Mouse (Mus musculus) lung, postnatal 25 days (tissue): ENCODE measurements around the gene Cobll1.
A peak's percentile ranks its signal among the peaks of the same experiment; 100 is the strongest.

Source experiments
- DNase-seq: peaks from one replicate; pipeline ENCODE4 v3.0.0; 2022; ENCODE audit warnings: low spot score

Cobll1 gene

GRCm38 (mm10) chr2:65196994-65197393 lies 42.2 kb downstream of the Cobll1 start:
- DNase-seq = no peak

- no peak for DNase-seq
Observed at GRCm38 (mm10) chr2:65195233-65196010, 43.8 kb downstream of the Cobll1 start.

- no peak for DNase-seq
Observed at GRCm38 (mm10) chr2:65193091-65193795, 46.0 kb downstream of the Cobll1 start.

- peak; percentile 31 for DNase-seq
Observed at GRCm38 (mm10) chr2:65191398-65191797, 47.8 kb downstream of the Cobll1 start.

- DNase-seq = peak; percentile 64
Observed at GRCm38 (mm10) chr2:65189346-65189745, 49.9 kb downstream of the Cobll1 start.

GRCm38 (mm10) chr2:65188585-65188984 lies 50.6 kb downstream of the Cobll1 start:
- DNase-seq = peak; percentile 37

DNA sequence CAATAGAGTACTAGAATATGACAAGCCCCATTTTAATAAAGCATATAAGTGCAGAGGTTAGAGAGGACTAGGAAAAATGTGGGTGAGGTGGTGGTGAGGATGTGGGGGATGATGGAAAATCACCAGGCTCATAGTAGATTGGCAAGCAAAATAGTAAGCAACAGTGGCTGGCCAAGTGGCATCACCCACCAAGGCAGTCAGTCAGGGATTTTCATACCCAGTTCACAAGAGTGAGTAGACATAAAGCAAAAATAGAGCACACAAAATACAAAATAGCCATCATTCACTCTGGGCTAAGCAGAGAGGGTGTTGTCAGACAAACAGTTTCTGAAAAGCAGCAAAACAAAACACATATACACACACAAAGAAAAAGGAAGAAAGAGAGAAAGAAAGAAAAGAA lies 51.6 kb downstream of the Cobll1 start:
- DNase-seq = no peak

- DNase-seq = no peak
Observed at GRCm38 (mm10) chr2:65187164-65187563, 52.0 kb downstream of the Cobll1 start.

GRCm38 (mm10) chr2:65182747-65183146 lies 56.5 kb downstream of the Cobll1 start:
- no peak for DNase-seq

DNA sequence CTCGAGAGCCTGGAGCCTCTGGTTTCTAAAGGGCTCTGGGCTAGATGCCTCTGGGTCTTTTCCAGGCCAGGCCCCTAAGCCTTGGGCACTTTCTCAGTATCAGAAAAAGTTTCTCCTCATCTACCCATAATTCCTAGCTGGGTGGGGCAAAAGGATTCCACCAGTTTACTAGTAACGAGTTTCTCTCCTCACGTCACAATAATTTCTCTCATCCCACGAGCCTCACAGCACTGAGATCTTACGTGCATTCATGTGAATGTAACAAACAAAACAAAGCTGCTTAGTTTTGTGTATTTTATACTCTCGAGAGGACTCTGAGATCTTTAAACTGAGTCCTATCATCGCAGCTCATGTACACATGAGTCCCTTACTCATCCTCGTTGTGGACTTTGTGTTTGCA lies 57.5 kb downstream of the Cobll1 start:
- no peak for DNase-seq

GRCm38 (mm10) chr2:65181066-65181716 lies 58.0 kb downstream of the Cobll1 start:
- no peak for DNase-seq

- no peak for DNase-seq
Observed at GRCm38 (mm10) chr2:65175645-65176044, 63.6 kb downstream of the Cobll1 start.

DNA sequence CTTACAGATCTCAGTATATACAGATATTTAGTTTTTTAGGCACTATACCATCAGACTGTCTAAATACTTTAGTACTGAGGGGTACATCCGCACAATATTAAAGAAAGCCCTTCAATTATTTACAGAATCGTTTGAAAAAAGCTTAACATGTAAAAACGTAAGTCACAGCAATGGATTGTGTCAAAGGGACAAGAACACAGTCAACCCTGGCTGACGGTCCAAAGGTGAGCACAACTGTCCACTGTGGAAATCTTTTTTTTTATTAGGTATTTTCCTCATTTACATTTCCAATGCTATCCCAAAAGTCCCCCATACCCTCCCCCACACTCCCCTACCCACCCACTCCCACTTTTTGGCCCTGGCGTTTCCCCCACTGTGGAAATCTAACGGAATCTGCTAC lies 67.1 kb downstream of the Cobll1 start:
- no peak for DNase-seq

GRCm38 (mm10) chr2:65171516-65171915 lies 67.7 kb downstream of the Cobll1 start:
- DNase-seq = no peak

- DNase-seq = no peak
Observed at GRCm38 (mm10) chr2:65170693-65171456, 68.3 kb downstream of the Cobll1 start.

DNA sequence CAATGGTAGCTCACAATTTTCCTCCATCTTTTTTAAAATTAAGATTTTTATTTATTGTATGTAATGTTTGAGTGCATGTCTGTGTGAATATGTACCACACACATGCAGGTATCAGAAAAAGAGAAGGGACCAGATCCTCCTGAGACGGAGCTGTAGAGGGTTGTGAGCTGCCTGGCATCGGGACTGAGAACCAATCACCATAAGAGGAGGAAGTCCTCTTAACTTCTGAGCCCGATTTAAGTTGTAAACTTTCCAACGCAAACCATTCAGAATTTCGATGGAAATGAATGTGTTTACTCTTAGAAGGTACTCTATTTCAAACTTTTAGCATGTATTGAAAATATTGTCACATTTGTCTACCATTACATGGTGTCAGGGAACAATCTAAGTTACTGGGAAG lies 68.9 kb downstream of the Cobll1 start:
- DNase-seq = no peak

DNA sequence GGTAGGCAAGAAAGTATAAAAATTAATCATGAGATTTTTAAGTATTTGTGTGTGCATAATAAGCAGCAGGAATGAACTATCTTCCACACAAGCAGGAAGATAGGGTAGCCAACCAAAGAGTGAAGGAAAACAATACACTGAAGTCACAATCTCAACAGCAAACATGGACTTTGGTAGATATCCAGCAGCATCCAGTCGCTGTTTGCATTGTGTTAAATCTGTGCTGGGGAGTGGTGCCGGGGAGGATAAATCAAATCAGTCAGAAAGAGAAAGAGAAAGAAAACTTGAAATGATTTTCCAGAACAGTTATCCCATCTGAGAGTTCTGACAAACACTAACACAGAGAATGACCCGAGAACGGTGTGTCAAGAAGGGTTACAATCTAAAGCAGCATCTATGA lies 75.2 kb downstream of the Cobll1 start:
- no peak for DNase-seq

DNA sequence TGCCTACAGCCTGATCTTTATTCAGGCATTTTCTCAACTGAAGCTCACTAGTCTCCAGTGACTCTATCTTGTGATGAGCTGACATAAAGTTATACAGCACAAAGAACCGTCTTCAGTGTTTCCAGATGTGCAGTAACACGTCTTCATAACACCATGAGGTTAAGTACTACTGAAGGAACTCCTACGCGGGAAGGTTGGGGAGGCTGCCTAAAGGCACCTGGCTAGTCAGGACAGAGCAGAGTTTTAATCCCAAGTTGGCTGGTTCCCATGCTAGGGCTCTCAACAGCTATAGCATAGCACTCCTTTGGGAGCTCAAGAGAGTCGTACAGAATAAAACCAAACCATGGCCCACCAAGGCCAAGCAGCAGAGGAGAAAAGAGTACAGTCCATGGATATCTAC lies 76.6 kb downstream of the Cobll1 start:
- DNase-seq = no peak

- no peak for DNase-seq
Observed at GRCm38 (mm10) chr2:65161715-65162114, 77.5 kb downstream of the Cobll1 start.

- no peak for DNase-seq
Observed at GRCm38 (mm10) chr2:65157981-65158651, 81.1 kb downstream of the Cobll1 start.

DNA sequence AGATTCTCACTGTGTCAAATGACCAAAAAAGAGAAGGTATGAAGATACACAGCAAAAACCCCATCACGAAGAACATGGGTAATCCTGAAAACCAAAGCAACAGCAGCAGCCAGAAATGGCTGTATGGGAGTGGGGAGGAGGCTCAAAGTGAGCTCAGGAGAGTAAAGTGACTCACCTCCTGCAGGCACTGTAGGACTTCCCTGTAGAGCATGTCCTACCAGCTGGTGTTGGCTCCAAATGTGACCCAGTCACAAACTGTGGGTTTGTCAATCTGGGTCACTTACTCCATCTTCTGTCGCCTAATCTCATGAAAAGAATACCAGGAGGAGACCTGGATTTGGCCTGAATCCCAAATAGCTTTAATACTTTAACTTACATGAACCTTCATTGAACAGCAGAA lies 81.9 kb downstream of the Cobll1 start:
- DNase-seq = no peak

GRCm38 (mm10) chr2:65148928-65149327 lies 90.3 kb downstream of the Cobll1 start:
- DNase-seq = no peak
